Mouse (Mus musculus) stomach, postnatal 0 days (tissue): ENCODE measurements around the gene Col5a2.

Experiments used
- CTCF ChIP-seq: IDR thresholded peaks from 2 replicates; pipeline ENCODE4 v1.5.1; 2016; ENCODE audit warnings: antibody characterized with exemption, low read depth, mild to moderate bottlenecking, moderate library complexity
- EP300 ChIP-seq: optimal IDR thresholded peaks from 2 replicates; pipeline ENCODE3; 2016; ENCODE audit warnings: antibody characterized with exemption

DNA sequence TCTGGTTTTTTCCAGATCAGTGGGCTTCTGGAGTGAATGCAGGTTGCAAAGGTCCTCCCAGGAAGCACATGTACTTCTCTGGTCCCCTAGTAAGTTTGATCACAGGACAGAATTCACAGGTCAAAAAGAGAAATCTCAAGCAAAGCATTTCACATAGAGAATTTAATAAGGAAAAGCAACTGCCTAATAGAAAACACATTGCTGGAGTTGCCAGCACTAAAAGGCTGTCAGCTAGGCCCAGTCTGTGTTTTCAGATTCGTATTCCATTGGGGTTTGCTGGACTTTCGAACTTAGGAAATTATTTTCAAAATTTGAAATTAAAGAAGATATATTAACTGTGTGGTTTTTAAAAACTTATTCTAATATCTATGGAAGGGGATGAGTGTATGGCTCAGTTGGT is 42.3 kb downstream of the Col5a2 start:
- no peak for TF ChIP-seq CTCF
- TF ChIP-seq EP300 = no peak
